Mouse (Mus musculus): Measurements from ENCODE around the gene Rxra.

GRCm38 (mm10) chr2:27719601-27720000 is 43.4 kb downstream of the Rxra start:
- TF ChIP-seq CTCF (IDR thresholded peaks at IDR 0.05; ENCODE audit: low read depth) = no peak
- no peak for TF ChIP-seq EP300 (IDR thresholded peaks at IDR 0.05; ENCODE audit: low read depth)
